13 mouse cellular contexts compared by ENCODE assay signal in genomic region chr2:129373307-129373706, GRCm38 (mm10). TPM values are rescaled to one million over a fixed set of nuclear protein-coding genes. Genes with fewer than 3 reads are reported as not detected.
DNase-seq lines count a peak whose midpoint lies in the region; ATAC-seq and TF ChIP-seq lines count a peak whose summit lies in the region.
"Had no signal": no experiment of that assay in that cellular context is flagged by ENCODE, and none has a peak within 500 bp of the region (broad histone marks: within the 10 kb centered on the region; RNA-seq: fewer than 3 reads in every experiment).

No protein-coding gene starts in this region.

- no peak for TF ChIP-seq POLR2A in kidney, adult 2 months (IDR thresholded peaks at IDR 0.05; ENCODE audit: low read depth, low read length)

- no peaks in the 10 kb centered on the region for H3K9me3 ChIP-seq in kidney, embryonic 16.5 days (ENCODE audit: low read length)
- H3K9me3 ChIP-seq: heart, embryonic 12.5 days; neural tube, embryonic 12.5 days had no signal

- peak; percentile 33 for DNase-seq in kidney, adult 2 months
- peak; percentile 83 to 89 for DNase-seq in B cell, adult 2 months
- peak; percentile 62 for DNase-seq in c-Kit-positive CD71-negative TER-119-negative erythroid progenitor cells, embryonic 14.5 days (ENCODE audit: low read depth)
- no peak for DNase-seq in left cerebral cortex, adult 18-20 months (ENCODE audit: low spot score in 2 of 2)
- DNase-seq in ovary, adult 18-20 months (ENCODE audit: low spot score), result no peak
- DNase-seq in layer of hippocampus, postnatal 36 days, result no peak
- DNase-seq: left cerebral cortex, postnatal 4 days had no signal

- no peaks in the 10 kb centered on the region for H3K36me3 ChIP-seq in kidney, adult 2 months (ENCODE audit: control insufficient read depth, insufficient read depth, low read length)
- H3K36me3 ChIP-seq in kidney, embryonic 16.5 days (ENCODE audit: insufficient read depth, low read length), result no peaks in the 10 kb centered on the region
- H3K36me3 ChIP-seq: heart, embryonic 12.5 days; neural tube, embryonic 12.5 days had no signal

- H3K4me3 ChIP-seq in kidney, adult 2 months (ENCODE audit: insufficient read depth, low read depth, low read length), result no peak overlapping the region
- no peak overlapping the region for H3K4me3 ChIP-seq in kidney, embryonic 16.5 days (ENCODE audit: low read length)
- H3K4me3 ChIP-seq: heart, embryonic 12.5 days; neural tube, embryonic 12.5 days had no signal

- H3K27ac ChIP-seq in kidney, adult 2 months (ENCODE audit: insufficient read depth, low read depth, low read length), result no peak overlapping the region; the same call in 1 of the 2 replicates
- H3K27ac ChIP-seq in kidney, embryonic 16.5 days (ENCODE audit: low read length), result no peak overlapping the region
- H3K27ac ChIP-seq: hindbrain, postnatal 0 days; neural tube, embryonic 12.5 days had no signal

- 79% methylated on average over 4 of the region's 4 CpGs for WGBS in kidney, adult 2 months
- WGBS in kidney, embryonic 16.5 days, result 83% methylated on average over 4 of the region's 4 CpGs

- no peak overlapping the region for H3K9ac ChIP-seq in kidney, embryonic 16.5 days (replicated peaks; ENCODE audit: low read length)
- H3K9ac ChIP-seq: heart, embryonic 12.5 days; neural tube, embryonic 12.5 days had no signal

- no peak for TF ChIP-seq CTCF in kidney, adult 2 months (conservative IDR thresholded peaks at IDR 0.05; ENCODE audit: insufficient read depth, insufficient read length, low read depth, low read length)

- H3K4me2 ChIP-seq in kidney, embryonic 16.5 days (replicated peaks; ENCODE audit: low read depth, low read length), result no peak overlapping the region
- H3K4me2 ChIP-seq: heart, embryonic 12.5 days; neural tube, embryonic 12.5 days had no signal

- no peak for ATAC-seq in kidney, embryonic 16.5 days (ENCODE audit: low FRiP score, low TSS enrichment)
- ATAC-seq in monocyte, adult 5-6 weeks (replicated peaks; ENCODE audit: insufficient number of reproducible peaks, low FRiP score, low TSS enrichment, poor library complexity, severe bottlenecking), result peak; percentile 94
- ATAC-seq: hindbrain, postnatal 0 days had no signal

- H3K4me1 ChIP-seq in kidney, adult 2 months (ENCODE audit: control insufficient read depth, insufficient read depth, low read length), result no peaks in the 10 kb centered on the region
- H3K4me1 ChIP-seq in kidney, embryonic 16.5 days (ENCODE audit: insufficient read depth, low read length), result no peaks in the 10 kb centered on the region
- H3K4me1 ChIP-seq: heart, embryonic 12.5 days; neural tube, embryonic 12.5 days had no signal

- H3K27me3 ChIP-seq in kidney, adult 2 months (replicated peaks; ENCODE audit: control insufficient read depth, insufficient read depth, low read length), result no peaks in the 10 kb centered on the region
- no peaks in the 10 kb centered on the region for H3K27me3 ChIP-seq in kidney, embryonic 16.5 days (ENCODE audit: insufficient read depth, low read length)
- H3K27me3 ChIP-seq: heart, embryonic 12.5 days; neural tube, embryonic 12.5 days had no signal

RNA-seq across cellular contexts. Expression of gene Il1b, which starts 2.4 kb away (rescaled TPM):
- polyA plus RNA-seq in kidney, adult 2 months (2012; rRNA removed), result 0.60 and 0.72 TPM in 2 replicates
- 0.30 TPM in 1 of 2 replicates, not detected in the other for polyA plus RNA-seq in kidney, embryonic 16.5 days (2015; fragmentation: Nextera tagmentation; extraction: Ambion mirVana)
- total RNA-seq in monocyte, adult 5-6 weeks (2017), result 186 to 292 TPM (median 238 TPM) in 3 replicates
- under 1 TPM in 1 of 2 experiments, not detected in 1; 0.33 TPM for total RNA-seq in left cerebral cortex, adult 18-20 months (2021)
- total RNA-seq in layer of hippocampus, postnatal 36 days (2021), result not detected
- total RNA-seq: layer of hippocampus, adult 18-20 months had no signal
- polyA plus RNA-seq: hindbrain, postnatal 0 days; neural tube, embryonic 12.5 days had no signal

Comparison
In these comparisons a context has a peak if more than half of its experiments do, and no peak if none do; other contexts are left out.
1. DNase-seq: peak in kidney, adult 2 months (single experiment), B cell, adult 2 months (2 of 2) and c-Kit-positive CD71-negative TER-119-negative erythroid progenitor cells, embryonic 14.5 days (single experiment); none in left cerebral cortex, adult 18-20 months (0 of 2), ovary, adult 18-20 months (single experiment) and layer of hippocampus, postnatal 36 days (0 of 2).
2. RNA of gene Il1b, which starts 2.4 kb away (total RNA-seq): 186 to 292 TPM in monocyte, adult 5-6 weeks; 0.33 TPM in left cerebral cortex, adult 18-20 months and not detected in layer of hippocampus, postnatal 36 days; every median in the first group is over 100 times any median in the second.